Mouse (Mus musculus): ENCODE measurements around the gene Ankrd13d. TPM values are rescaled to one million over a fixed set of nuclear protein-coding genes. Genes with fewer than 3 reads are reported as not detected.

Gene Ankrd13d
- polyA plus RNA-seq, 1 experiment, result 2.2 TPM

DNA sequence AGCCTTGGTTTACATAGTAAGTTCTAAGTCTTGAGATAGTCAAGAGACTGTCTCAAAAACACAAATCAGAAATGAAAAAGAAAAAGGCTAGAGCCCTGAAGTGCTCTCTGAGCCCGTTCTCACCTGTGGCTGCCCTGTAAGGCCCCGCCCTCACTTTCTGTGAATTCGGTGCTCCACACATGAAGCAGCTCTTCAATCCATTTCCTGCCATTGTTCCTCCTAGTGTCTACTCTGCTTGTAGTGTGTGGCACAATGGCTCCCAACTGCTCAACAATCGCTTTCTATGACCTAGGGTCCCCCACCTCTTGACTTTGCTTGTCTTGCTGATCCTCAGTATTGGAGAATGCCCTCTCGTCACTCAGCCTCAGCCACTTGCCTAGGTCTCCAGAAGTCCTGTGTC lies 55.5 kb downstream of the Ankrd13d start:
- H3ac ChIP-seq (ENCODE audit: control insufficient read depth, insufficient read length, low read depth), result no peak overlapping the region

DNA sequence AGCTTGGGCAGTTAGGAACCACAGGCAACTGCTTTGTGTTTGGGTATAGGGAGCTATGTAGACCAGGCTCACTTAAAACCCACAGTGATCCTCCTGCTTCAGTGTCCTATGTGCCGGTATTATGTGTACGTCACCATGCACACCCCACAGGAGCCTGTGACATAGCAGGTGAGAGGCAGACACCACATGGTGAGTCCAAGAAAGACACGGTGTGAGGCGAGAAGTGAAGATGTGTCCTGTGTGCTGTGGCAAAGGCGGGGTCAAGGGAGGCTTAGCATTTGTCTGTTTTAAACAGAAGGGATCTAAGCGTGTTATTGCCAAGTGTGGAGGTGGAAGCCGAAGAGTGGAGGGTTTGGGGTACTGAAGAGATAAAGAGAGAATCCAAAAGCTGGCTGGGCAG lies 56.2 kb downstream of the Ankrd13d start:
- H3K27me3 ChIP-seq (ENCODE audit: control insufficient read depth, insufficient read depth, insufficient read length), result no peaks in the 10 kb centered on the region
- no peaks in the 10 kb centered on the region for H3K79me3 ChIP-seq (ENCODE audit: low read depth)
- peaks cover 13% of the 10 kb centered on the region for H3K79me2 ChIP-seq (ENCODE audit: control insufficient read depth, insufficient read depth)
- no peak overlapping the region for H3ac ChIP-seq (ENCODE audit: control insufficient read depth, insufficient read length, low read depth)
- peaks cover 26% of the 10 kb centered on the region for H3K36me3 ChIP-seq (ENCODE audit: control insufficient read depth, insufficient read depth)
- TF ChIP-seq MYOD1 (IDR thresholded peaks at IDR 0.05; ENCODE audit: control insufficient read depth, insufficient read length, low read depth) (no peak), CEBPB (IDR thresholded peaks at IDR 0.05; ENCODE audit: low read depth) (no peak), MYOG (IDR thresholded peaks at IDR 0.05; ENCODE audit: control insufficient read depth, extremely low read depth, insufficient read length) (no peak), MAX (IDR thresholded peaks at IDR 0.05) (no peak), USF1 (IDR thresholded peaks at IDR 0.05; ENCODE audit: low read depth) (no peak), CTCF (IDR thresholded peaks at IDR 0.05; ENCODE audit: control insufficient read depth, insufficient read depth, insufficient read length) (no peak), FOSL1 (IDR thresholded peaks at IDR 0.05; ENCODE audit: insufficient read depth, low read length, poor library complexity, severe bottlenecking) (no peak)
- H3K4me3 ChIP-seq (ENCODE audit: insufficient read depth, poor library complexity, severe bottlenecking), result no peak overlapping the region

More for the DNA sequence above, 55.5 kb downstream of the Ankrd13d start:
- Histone ChIP-seq H3K4me3 (ENCODE audit: insufficient read depth, poor library complexity, severe bottlenecking) (no peak overlapping the region), H3K36me3 (ENCODE audit: control insufficient read depth, insufficient read depth) (peaks cover 20% of the 10 kb centered on the region), H3K79me2 (ENCODE audit: control insufficient read depth, insufficient read depth) (peaks cover 9% of the 10 kb centered on the region), H3K27me3 (ENCODE audit: control insufficient read depth, insufficient read depth, insufficient read length) (no peaks in the 10 kb centered on the region), H3K79me3 (ENCODE audit: low read depth) (no peaks in the 10 kb centered on the region)
- no peak for TF ChIP-seq MYOD1 (IDR thresholded peaks at IDR 0.05; ENCODE audit: control insufficient read depth, insufficient read length, low read depth)
- TF ChIP-seq CTCF (IDR thresholded peaks at IDR 0.05; ENCODE audit: control insufficient read depth, insufficient read depth, insufficient read length), result no peak
- TF ChIP-seq MYOG (IDR thresholded peaks at IDR 0.05; ENCODE audit: control insufficient read depth, extremely low read depth, insufficient read length), result no peak
- no peak for TF ChIP-seq USF1 (IDR thresholded peaks at IDR 0.05; ENCODE audit: low read depth)
- no peak for TF ChIP-seq FOSL1 (IDR thresholded peaks at IDR 0.05; ENCODE audit: insufficient read depth, low read length, poor library complexity, severe bottlenecking)
- no peak for TF ChIP-seq CEBPB (IDR thresholded peaks at IDR 0.05; ENCODE audit: low read depth)
- TF ChIP-seq MAX (IDR thresholded peaks at IDR 0.05), result no peak

DNA sequence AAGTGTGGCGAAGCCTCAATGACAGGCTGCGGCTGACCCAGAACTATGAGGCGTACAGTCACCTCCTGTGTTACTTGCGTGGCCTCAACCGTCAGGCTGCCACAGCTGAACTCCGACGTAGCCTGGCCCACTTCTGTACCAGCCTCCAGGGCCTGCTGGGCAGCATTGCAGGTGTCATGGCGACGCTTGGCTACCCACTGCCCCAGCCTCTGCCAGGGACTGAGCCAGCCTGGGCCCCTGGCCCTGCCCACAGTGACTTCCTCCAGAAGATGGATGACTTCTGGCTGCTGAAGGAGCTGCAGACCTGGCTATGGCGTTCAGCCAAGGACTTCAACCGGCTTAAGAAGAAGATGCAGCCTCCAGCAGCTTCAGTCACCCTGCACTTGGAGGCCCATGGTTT lies 60.8 kb downstream of the Ankrd13d start:
- H3K4me3 ChIP-seq (ENCODE audit: insufficient read depth, poor library complexity, severe bottlenecking), result no peak overlapping the region
- no peaks in the 10 kb centered on the region for H3K27me3 ChIP-seq (ENCODE audit: control insufficient read depth, insufficient read depth, insufficient read length)
- H3K36me3 ChIP-seq (ENCODE audit: control insufficient read depth, insufficient read depth), result peaks cover 49% of the 10 kb centered on the region
- H3ac ChIP-seq (ENCODE audit: control insufficient read depth, insufficient read length, low read depth), result peak overlapping the region; percentile 6
- TF ChIP-seq MYOD1 (IDR thresholded peaks at IDR 0.05; ENCODE audit: control insufficient read depth, insufficient read length, low read depth), result no peak
- H3K79me2 ChIP-seq (ENCODE audit: control insufficient read depth, insufficient read depth), result peaks cover 59% of the 10 kb centered on the region
- H3K79me3 ChIP-seq (ENCODE audit: low read depth), result peaks cover 36% of the 10 kb centered on the region

DNA sequence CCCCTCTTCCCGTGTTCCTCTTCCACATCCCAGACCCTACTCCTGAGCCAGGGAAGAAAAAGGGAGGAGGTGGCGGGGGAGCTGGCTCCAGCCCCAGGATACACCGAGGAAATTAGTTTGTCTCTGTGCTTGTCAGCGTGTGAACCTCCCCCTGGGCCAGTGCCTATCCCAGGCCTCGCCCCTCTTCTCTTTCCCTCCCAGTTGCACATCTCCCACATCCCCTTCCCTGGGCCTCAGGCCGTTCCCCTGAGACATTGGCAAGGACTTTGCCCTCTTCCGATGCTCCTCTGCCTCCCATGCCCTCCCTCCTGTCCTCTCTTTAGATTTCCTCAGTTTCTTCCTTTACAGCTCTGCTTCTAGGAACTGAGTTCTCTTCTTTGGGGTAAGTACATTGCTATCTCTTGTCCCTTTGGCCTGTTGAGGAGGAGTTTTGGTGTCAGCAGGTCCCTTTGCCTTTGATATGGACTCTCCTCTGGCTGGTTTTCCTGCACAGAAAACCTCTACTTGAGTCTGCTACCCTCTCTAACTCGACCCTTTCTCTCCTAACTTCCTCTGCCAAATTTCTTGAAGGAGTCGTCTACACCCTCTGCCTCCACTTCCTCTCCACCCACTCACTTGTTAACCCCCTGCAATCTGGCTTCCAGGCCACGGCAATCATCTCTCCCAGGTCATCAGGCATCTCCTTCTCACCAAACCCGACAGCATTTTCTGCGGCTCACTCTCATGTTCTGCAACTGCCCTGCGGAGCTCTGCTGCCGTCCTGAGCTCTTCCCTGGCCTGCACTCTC lies 61.8 kb downstream of the Ankrd13d start:
- Histone ChIP-seq H3K36me3 (ENCODE audit: control insufficient read depth, insufficient read depth) (peaks cover 56% of the 10 kb centered on the region), H3ac (ENCODE audit: control insufficient read depth, insufficient read length, low read depth) (peak overlapping the region; percentile 39), H3K27me3 (ENCODE audit: control insufficient read depth, insufficient read depth, insufficient read length) (no peaks in the 10 kb centered on the region), H3K79me3 (ENCODE audit: low read depth) (peaks cover 46% of the 10 kb centered on the region), H3K4me3 (ENCODE audit: insufficient read depth, poor library complexity, severe bottlenecking) (no peak overlapping the region), H3K79me2 (ENCODE audit: control insufficient read depth, insufficient read depth) (peaks cover 69% of the 10 kb centered on the region)
- TF ChIP-seq MYOG (IDR thresholded peaks at IDR 0.05; ENCODE audit: control insufficient read depth, extremely low read depth, insufficient read length), result no peak
- no peak for TF ChIP-seq FOSL1 (IDR thresholded peaks at IDR 0.05; ENCODE audit: insufficient read depth, low read length, poor library complexity, severe bottlenecking)
- no peak for TF ChIP-seq MYOD1 (IDR thresholded peaks at IDR 0.05; ENCODE audit: control insufficient read depth, insufficient read length, low read depth)
- TF ChIP-seq CEBPB (IDR thresholded peaks at IDR 0.05; ENCODE audit: low read depth), result no peak
- TF ChIP-seq MAX (IDR thresholded peaks at IDR 0.05), result no peak
- no peak for TF ChIP-seq CTCF (IDR thresholded peaks at IDR 0.05; ENCODE audit: control insufficient read depth, insufficient read depth, insufficient read length)
- no peak for TF ChIP-seq USF1 (IDR thresholded peaks at IDR 0.05; ENCODE audit: low read depth)

DNA sequence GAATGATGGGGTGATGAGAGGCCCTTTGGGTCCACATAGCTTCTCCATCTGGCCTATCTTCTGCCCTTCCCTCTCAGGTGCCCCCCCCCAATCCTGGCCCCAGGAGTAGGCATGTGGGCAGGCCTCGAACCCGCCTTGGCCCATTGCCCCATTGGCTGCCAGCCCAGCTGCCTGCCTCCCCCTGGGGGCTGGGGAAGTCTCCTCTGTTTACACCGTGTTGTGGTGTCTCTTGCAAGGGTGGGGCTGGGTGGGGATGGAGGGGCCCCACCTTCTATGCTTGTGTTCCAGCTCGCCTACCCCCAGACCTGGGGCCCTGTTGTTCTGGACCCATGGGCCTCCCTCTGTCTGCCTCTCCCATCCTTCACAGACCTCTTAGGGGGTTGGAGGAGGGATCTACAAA lies 62.5 kb downstream of the Ankrd13d start:
- H3K79me2 ChIP-seq (ENCODE audit: control insufficient read depth, insufficient read depth), result peaks cover 76% of the 10 kb centered on the region
- no peaks in the 10 kb centered on the region for H3K27me3 ChIP-seq (ENCODE audit: control insufficient read depth, insufficient read depth, insufficient read length)
- TF ChIP-seq USF1 (IDR thresholded peaks at IDR 0.05; ENCODE audit: low read depth) (no peak), MYOD1 (IDR thresholded peaks at IDR 0.05; ENCODE audit: control insufficient read depth, insufficient read length, low read depth) (no peak), CTCF (IDR thresholded peaks at IDR 0.05; ENCODE audit: control insufficient read depth, insufficient read depth, insufficient read length) (no peak), CEBPB (IDR thresholded peaks at IDR 0.05; ENCODE audit: low read depth) (no peak), FOSL1 (IDR thresholded peaks at IDR 0.05; ENCODE audit: insufficient read depth, low read length, poor library complexity, severe bottlenecking) (no peak), MYOG (IDR thresholded peaks at IDR 0.05; ENCODE audit: control insufficient read depth, extremely low read depth, insufficient read length) (no peak), MAX (IDR thresholded peaks at IDR 0.05) (no peak)
- H3ac ChIP-seq (ENCODE audit: control insufficient read depth, insufficient read length, low read depth), result no peak overlapping the region
- H3K79me3 ChIP-seq (ENCODE audit: low read depth), result peaks cover 53% of the 10 kb centered on the region
- peaks cover 56% of the 10 kb centered on the region for H3K36me3 ChIP-seq (ENCODE audit: control insufficient read depth, insufficient read depth)
- H3K4me3 ChIP-seq (ENCODE audit: insufficient read depth, poor library complexity, severe bottlenecking), result no peak overlapping the region

Small RNAs within 50 kb of the gene (microRNA-seq; reads per million reads assigned to microRNA genes)
- gene Mir6985 (ENCODE audit: borderline microRNAs expressed), result 0.16 reads per million

Other genes with a start within 250 kb of the Ankrd13d start
- 863 TPM for gene Gstp1, start 245.2 kb downstream of the Ankrd13d start, polyA plus RNA-seq (2012; fragmentation: generic; extraction: Trizol)
- gene Gstp2, start 237.1 kb downstream of the Ankrd13d start, polyA plus RNA-seq (2012; fragmentation: generic; extraction: Trizol), result 7.2 TPM
- gene Gstp3, start 223.6 kb downstream of the Ankrd13d start, polyA plus RNA-seq (2012; fragmentation: generic; extraction: Trizol), result 0.09 TPM
- not detected for gene Cabp2, start 201.6 kb downstream of the Ankrd13d start, polyA plus RNA-seq (2012; fragmentation: generic; extraction: Trizol)
- 134 TPM for gene Cdk2ap2, start 186.0 kb downstream of the Ankrd13d start, polyA plus RNA-seq (2012; fragmentation: generic; extraction: Trizol)
- gene Pitpnm1, start 183.1 kb downstream of the Ankrd13d start, polyA plus RNA-seq (2012; fragmentation: generic; extraction: Trizol), result 43.1 TPM
- 208 TPM for gene Aip, start 157.3 kb downstream of the Ankrd13d start, polyA plus RNA-seq (2012; fragmentation: generic; extraction: Trizol)
- not detected for gene Gpr152, start 143.3 kb downstream of the Ankrd13d start, polyA plus RNA-seq (2012; fragmentation: generic; extraction: Trizol)
- gene Cabp4, start 139.1 kb downstream of the Ankrd13d start, polyA plus RNA-seq (2012; fragmentation: generic; extraction: Trizol), result 0.04 TPM
- 257 TPM for gene Coro1b, start 134.5 kb downstream of the Ankrd13d start, polyA plus RNA-seq (2012; fragmentation: generic; extraction: Trizol)
- 5.8 TPM for gene Ptprcap, start 129.5 kb downstream of the Ankrd13d start, polyA plus RNA-seq (2012; fragmentation: generic; extraction: Trizol)
- 19.7 TPM for gene Rps6kb2, start 119.8 kb downstream of the Ankrd13d start, polyA plus RNA-seq (2012; fragmentation: generic; extraction: Trizol)
- gene Carns1, start 107.7 kb downstream of the Ankrd13d start, polyA plus RNA-seq (2012; fragmentation: generic; extraction: Trizol), result 2.1 TPM
- gene Tbc1d10c, start 91.9 kb downstream of the Ankrd13d start, polyA plus RNA-seq (2012; fragmentation: generic; extraction: Trizol), result 0.26 TPM
- gene Ppp1ca, start 91.1 kb downstream of the Ankrd13d start, polyA plus RNA-seq (2012; fragmentation: generic; extraction: Trizol), result 819 TPM
- gene Rad9a, start 81.5 kb downstream of the Ankrd13d start, polyA plus RNA-seq (2012; fragmentation: generic; extraction: Trizol), result 33.3 TPM
- 24.8 TPM for gene Clcf1, start 68.9 kb downstream of the Ankrd13d start, polyA plus RNA-seq (2012; fragmentation: generic; extraction: Trizol)
- 0.90 TPM for gene AC109138.7, start 68.8 kb downstream of the Ankrd13d start, polyA plus RNA-seq (2012; fragmentation: generic; extraction: Trizol)
- 112 TPM for gene Pold4, start 51.2 kb downstream of the Ankrd13d start, polyA plus RNA-seq (2012; fragmentation: generic; extraction: Trizol)
- gene Ssh3, start 14.0 kb downstream of the Ankrd13d start, polyA plus RNA-seq (2012; fragmentation: generic; extraction: Trizol), result 0.34 TPM
- 56.6 TPM for gene Grk2, start 23.1 kb upstream of the Ankrd13d start, polyA plus RNA-seq (2012; fragmentation: generic; extraction: Trizol)
- 24.0 TPM for gene Kdm2a, start 115.1 kb upstream of the Ankrd13d start, polyA plus RNA-seq (2012; fragmentation: generic; extraction: Trizol)
- gene Rhod, start 156.3 kb upstream of the Ankrd13d start, polyA plus RNA-seq (2012; fragmentation: generic; extraction: Trizol), result 65.1 TPM
- gene Syt12, start 194.3 kb upstream of the Ankrd13d start, polyA plus RNA-seq (2012; fragmentation: generic; extraction: Trizol), result 14.4 TPM
- gene 2010003K11Rik, start 215.4 kb upstream of the Ankrd13d start, polyA plus RNA-seq (2012; fragmentation: generic; extraction: Trizol), result not detected
- 4.0 TPM for gene Pcx, start 227.3 kb upstream of the Ankrd13d start, polyA plus RNA-seq (2012; fragmentation: generic; extraction: Trizol)

Data from C2C12 (cell line).